Mouse (Mus musculus) neural tube, embryonic 15.5 days (tissue): ENCODE measurements at regions not wholly inside any gene's neighbourhood (a gene's known extent, or its start where the extent isn't known, plus 50 kb on each side); places are given as distances from the start of the nearest gene placed in this dataset.
A peak's percentile ranks its signal among the peaks of the same experiment; 100 is the strongest.

Experiments
- ATAC-seq: fragments of 200-750 bp; cut with Nextera tagmentation; 2 replicates; pipeline ENCODE4 v1.8.0; 2017; ENCODE audit warnings: mild to moderate bottlenecking, moderate TSS enrichment, moderate library complexity; ENCODE audit not compliant: low FRiP score
- H3K27ac ChIP-seq: fragments of 300-500 bp; sonication (generic); replicated peaks from 2 replicates; pipeline ENCODE4 v1.5.1; 2015; ENCODE audit warnings: mild to moderate bottlenecking, inconsistent platforms
- H3K27me3 ChIP-seq: fragments of 300-500 bp; sonication (generic); replicated peaks from 2 replicates; pipeline ENCODE4 v1.6.1; 2015; ENCODE audit warnings: inconsistent platforms
- H3K36me3 ChIP-seq: fragments of 300-500 bp; sonication (generic); 2 replicates; pipeline ENCODE4 v1.6.1; 2015; ENCODE audit warnings: inconsistent platforms
- H3K4me1 ChIP-seq: fragments of 300-500 bp; sonication (generic); 2 replicates; pipeline ENCODE4 v1.6.1; 2015; ENCODE audit warnings: inconsistent platforms
- H3K4me2 ChIP-seq: fragments of 300-500 bp; sonication (generic); 2 replicates; pipeline ENCODE4 v1.6.1; 2015; ENCODE audit warnings: inconsistent platforms, mild to moderate bottlenecking, moderate library complexity
- H3K4me3 ChIP-seq: fragments of 300-500 bp; sonication (generic); replicated peaks from 2 replicates; pipeline ENCODE4 v1.5.1; 2015; ENCODE audit warnings: mild to moderate bottlenecking, inconsistent platforms
- H3K9ac ChIP-seq: fragments of 300-500 bp; sonication (generic); replicated peaks from 2 replicates; pipeline ENCODE4 v1.6.1; 2015; ENCODE audit warnings: mild to moderate bottlenecking, inconsistent platforms
- H3K9me3 ChIP-seq: fragments of 300-500 bp; sonication (generic); replicated peaks from 2 replicates; pipeline ENCODE4 v1.6.1; 2016; ENCODE audit warnings: inconsistent platforms
- WGBS: fragments of 180-500 bp; shearing (Covaris S2); methylation state at CpG from one replicate; pipeline ENCODE4 v1.1.7; 2015; ENCODE audit warnings: mixed read lengths; 5-methylcytosine and 5-hydroxymethylcytosine counted together

GRCm38 (mm10) chr9:115705761-115706160 is 203.5 kb upstream of the Gadl1 start:
- peaks cover 7% of the 10 kb centered on the region for H3K4me1 ChIP-seq
- no peaks in the 10 kb centered on the region for H3K9me3 ChIP-seq
- H3K27ac ChIP-seq: no peak overlapping the region
- no peak overlapping the region for H3K4me2 ChIP-seq
- WGBS: 79% methylated on average over 6 of the region's 6 CpGs
- H3K36me3 ChIP-seq: no peaks in the 10 kb centered on the region
- H3K9ac ChIP-seq: no peak overlapping the region
- H3K4me3 ChIP-seq: no peak overlapping the region
- no peak for ATAC-seq
- H3K27me3 ChIP-seq: no peaks in the 10 kb centered on the region

GRCm38 (mm10) chr9:115708199-115708934 is 200.9 kb upstream of the Gadl1 start:
- Histone ChIP-seq H3K36me3 (no peaks in the 10 kb centered on the region), H3K4me1 (peaks cover 7% of the 10 kb centered on the region), H3K27ac (peak overlapping the region; percentile 54), H3K9ac (no peak overlapping the region), H3K4me3 (no peak overlapping the region), H3K4me2 (peak overlapping the region; percentile 25), H3K27me3 (no peaks in the 10 kb centered on the region), H3K9me3 (no peaks in the 10 kb centered on the region)
- WGBS: 29% methylated on average over 8 of the region's 8 CpGs
- peak; percentile 91 for ATAC-seq

- WGBS: 58% methylated on average over 14 of the region's 14 CpGs
- Histone ChIP-seq H3K36me3 (no peaks in the 10 kb centered on the region), H3K4me1 (peaks cover 7% of the 10 kb centered on the region), H3K9ac (no peak overlapping the region), H3K27me3 (no peaks in the 10 kb centered on the region), H3K9me3 (no peaks in the 10 kb centered on the region), H3K4me2 (no peak overlapping the region), H3K4me3 (no peak overlapping the region), H3K27ac (no peak overlapping the region)
- ATAC-seq: 0 out of 2 replicates have a peak, but pooled peaks have one; percentile 50
These were observed 199.1 kb upstream of the Gadl1 start for GRCm38 (mm10) chr9:115710039-115710739.

DNA sequence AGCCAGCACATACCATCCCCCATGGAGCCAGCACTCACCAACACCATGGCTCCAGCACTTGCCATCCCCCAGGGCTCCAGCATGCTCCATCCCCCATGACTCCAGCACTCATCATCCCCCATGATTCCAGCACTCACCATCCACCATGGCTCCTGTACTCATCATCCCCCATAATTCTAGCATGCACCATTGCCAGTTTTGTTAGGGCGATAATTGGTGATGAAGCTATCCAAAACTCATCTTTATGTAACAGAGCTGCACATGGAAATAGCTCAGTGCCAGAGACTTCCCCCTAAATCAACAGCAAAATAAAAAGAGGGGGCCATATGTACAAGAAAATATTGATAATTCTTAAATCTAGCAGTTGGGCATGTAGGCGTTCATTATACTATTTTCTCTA is 188.9 kb upstream of the Gadl1 start:
- Histone ChIP-seq H3K4me1 (no peaks in the 10 kb centered on the region), H3K9me3 (no peaks in the 10 kb centered on the region; the same call in 1 of the 2 replicates), H3K9ac (no peak overlapping the region), H3K4me3 (no peak overlapping the region), H3K4me2 (no peak overlapping the region), H3K36me3 (no peaks in the 10 kb centered on the region), H3K27me3 (no peaks in the 10 kb centered on the region), H3K27ac (no peak overlapping the region)
- WGBS: 99% methylated on average over 2 of the region's 2 CpGs
- ATAC-seq: no peak

DNA sequence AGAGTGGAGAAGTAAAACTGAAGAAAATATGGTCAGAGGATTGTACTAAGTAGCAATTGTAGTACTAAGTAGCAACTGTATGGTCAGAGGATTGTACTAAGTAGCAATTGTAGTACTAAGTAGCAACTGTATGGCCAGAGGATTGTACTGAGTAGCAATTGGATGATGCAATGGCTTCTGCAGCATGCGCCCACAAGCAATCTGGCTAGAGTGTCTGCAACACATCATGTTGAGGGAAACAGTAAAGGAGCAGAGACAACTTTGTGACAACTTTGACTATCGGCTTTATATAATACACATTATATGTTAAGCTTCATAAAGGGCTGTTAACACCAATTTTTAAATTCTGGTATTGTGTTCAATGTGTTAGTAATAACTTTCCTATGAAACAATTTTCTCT is 188.4 kb upstream of the Gadl1 start:
- Histone ChIP-seq H3K4me2 (no peak overlapping the region), H3K4me3 (no peak overlapping the region), H3K9ac (no peak overlapping the region), H3K4me1 (no peaks in the 10 kb centered on the region), H3K9me3 (no peaks in the 10 kb centered on the region; the same call in 1 of the 2 replicates), H3K27me3 (no peaks in the 10 kb centered on the region), H3K36me3 (no peaks in the 10 kb centered on the region), H3K27ac (no peak overlapping the region)
- 95% methylated on average over 2 of the region's 2 CpGs for WGBS
- no peak for ATAC-seq

- 10% methylated on average over 2 of the region's 2 CpGs for whole genome bisulfite sequencing
- H3K9ac ChIP-seq: no peak overlapping the region
- no peak overlapping the region for H3K4me3 ChIP-seq
- no peak for ATAC-seq
- no peak overlapping the region for H3K4me2 ChIP-seq
- H3K4me1 ChIP-seq: peaks cover 5% of the 10 kb centered on the region
- no peaks in the 10 kb centered on the region for H3K36me3 ChIP-seq
- 0 out of 2 replicates have a peak overlapping the region, but pooled peaks have one; percentile 28 for H3K27ac ChIP-seq
- H3K27me3 ChIP-seq: no peaks in the 10 kb centered on the region
- no peaks in the 10 kb centered on the region; the same call in 1 of the 2 replicates for H3K9me3 ChIP-seq
These were observed 185.2 kb upstream of the Gadl1 start for GRCm38 (mm10) chr9:115724063-115724462.

GRCm38 (mm10) chr9:115727361-115727760 is 181.9 kb upstream of the Gadl1 start:
- no peak overlapping the region for H3K4me3 ChIP-seq
- H3K9me3 ChIP-seq: no peaks in the 10 kb centered on the region; the same call in 1 of the 2 replicates
- H3K36me3 ChIP-seq: no peaks in the 10 kb centered on the region
- 63% methylated on average over 5 of the region's 5 CpGs for WGBS
- no peak overlapping the region for H3K9ac ChIP-seq
- peaks cover 14% of the 10 kb centered on the region for H3K4me1 ChIP-seq
- H3K27me3 ChIP-seq: no peaks in the 10 kb centered on the region
- no peak overlapping the region for H3K27ac ChIP-seq
- no peak for ATAC-seq
- no peak overlapping the region for H3K4me2 ChIP-seq

DNA sequence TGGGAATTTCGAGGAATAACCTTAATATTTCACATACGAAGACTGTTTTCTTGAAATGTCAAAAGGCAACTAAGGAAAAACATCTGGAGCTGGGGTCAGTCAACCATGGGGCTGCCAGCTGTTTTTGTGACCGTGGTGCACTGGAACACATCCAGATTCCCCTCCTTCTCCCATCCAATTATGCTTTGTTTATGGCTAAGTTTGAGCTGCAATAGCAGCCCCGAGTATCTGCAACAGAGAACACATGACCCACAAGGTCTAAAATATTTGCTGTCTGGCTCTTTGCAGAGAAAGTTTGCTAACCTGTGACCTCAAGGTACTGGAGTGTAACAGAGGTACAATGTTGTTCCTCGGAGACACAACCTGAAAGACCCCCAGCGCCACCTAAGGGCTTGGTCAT is 177.7 kb upstream of the Gadl1 start:
- peaks cover 14% of the 10 kb centered on the region for H3K4me1 ChIP-seq
- WGBS: 43% methylated on average over 6 of the region's 6 CpGs
- no peaks in the 10 kb centered on the region for H3K27me3 ChIP-seq
- H3K36me3 ChIP-seq: no peaks in the 10 kb centered on the region
- H3K9ac ChIP-seq: no peak overlapping the region
- no peak for ATAC-seq
- H3K27ac ChIP-seq: no peak overlapping the region
- H3K4me3 ChIP-seq: no peak overlapping the region
- no peaks in the 10 kb centered on the region for H3K9me3 ChIP-seq
- H3K4me2 ChIP-seq: no peak overlapping the region

DNA sequence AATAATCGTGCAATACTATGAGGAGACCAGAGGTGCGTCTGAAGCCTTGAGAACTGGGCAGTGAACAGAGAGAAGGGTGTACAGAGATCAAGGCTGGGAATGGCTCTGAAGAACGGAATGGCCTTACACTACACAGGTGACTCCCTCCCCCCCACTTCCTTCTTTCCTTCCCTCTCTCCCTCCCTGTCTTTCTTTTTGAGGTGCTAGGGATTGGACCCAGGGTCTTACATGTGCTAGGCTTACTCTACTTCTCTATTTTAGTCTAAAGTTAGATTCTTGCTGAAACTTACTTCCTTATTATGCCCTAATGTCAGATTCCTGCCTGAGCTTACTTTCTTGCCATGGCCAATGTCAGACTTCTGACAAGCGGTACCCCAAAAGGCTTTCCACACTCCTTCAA is 176.2 kb upstream of the Gadl1 start:
- Histone ChIP-seq H3K4me3 (no peak overlapping the region), H3K9me3 (no peaks in the 10 kb centered on the region), H3K36me3 (no peaks in the 10 kb centered on the region), H3K9ac (no peak overlapping the region), H3K4me1 (0 out of 2 replicates have a peak, but pooled peaks cover 9% of the 10 kb centered on the region), H3K4me2 (no peak overlapping the region), H3K27me3 (no peaks in the 10 kb centered on the region), H3K27ac (no peak overlapping the region)
- no peak for ATAC-seq
- WGBS: 95% methylated on average over 4 of the region's 4 CpGs

- Histone ChIP-seq H3K4me3 (no peak overlapping the region), H3K27ac (no peak overlapping the region), H3K4me1 (no peaks in the 10 kb centered on the region), H3K9ac (no peak overlapping the region), H3K27me3 (no peaks in the 10 kb centered on the region), H3K4me2 (no peak overlapping the region), H3K9me3 (no peaks in the 10 kb centered on the region), H3K36me3 (no peaks in the 10 kb centered on the region)
- ATAC-seq: no peak
- 90% methylated on average over 5 of the region's 5 CpGs for WGBS
These were observed 169.3 kb upstream of the Gadl1 start for GRCm38 (mm10) chr9:115739984-115740383.

DNA sequence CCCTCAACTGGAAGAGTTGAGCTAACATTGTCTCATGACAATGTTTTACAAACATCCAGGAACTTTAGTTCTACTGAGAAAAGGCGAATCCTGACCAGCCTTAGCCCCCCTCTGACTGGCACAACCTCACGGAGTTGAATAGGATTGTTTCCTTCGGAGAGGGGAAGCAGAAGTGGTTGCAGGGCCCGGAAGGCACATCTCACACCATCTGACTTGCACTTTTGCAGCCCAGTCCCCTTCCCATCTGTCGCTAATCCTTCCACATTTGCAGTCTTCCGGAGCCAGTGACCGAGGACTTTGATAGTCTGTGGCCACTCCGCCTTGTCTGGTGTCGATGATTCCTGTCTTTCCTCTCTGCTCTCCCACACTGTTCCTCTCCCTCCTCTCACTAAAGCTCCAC is 162.8 kb upstream of the Gadl1 start:
- Histone ChIP-seq H3K4me1 (no peaks in the 10 kb centered on the region), H3K9me3 (no peaks in the 10 kb centered on the region), H3K27ac (no peak overlapping the region), H3K27me3 (no peaks in the 10 kb centered on the region), H3K4me2 (no peak overlapping the region), H3K9ac (no peak overlapping the region), H3K36me3 (no peaks in the 10 kb centered on the region), H3K4me3 (no peak overlapping the region)
- WGBS: 84% methylated on average over 9 of the region's 9 CpGs
- ATAC-seq: no peak

- Histone ChIP-seq H3K4me2 (no peak overlapping the region), H3K4me1 (0 out of 2 replicates have a peak, but pooled peaks cover 7% of the 10 kb centered on the region), H3K9ac (no peak overlapping the region), H3K4me3 (no peak overlapping the region), H3K27me3 (no peaks in the 10 kb centered on the region), H3K9me3 (no peaks in the 10 kb centered on the region), H3K36me3 (no peaks in the 10 kb centered on the region), H3K27ac (no peak overlapping the region)
- 71% methylated on average over 2 of the region's 2 CpGs for WGBS
- no peak for ATAC-seq
These were observed 148.8 kb upstream of the Gadl1 start for GRCm38 (mm10) chr9:115760496-115760895.
